Mouse (Mus musculus): Measurements from ENCODE around the gene Arvcf. TPM values are rescaled to one million over a fixed set of nuclear protein-coding genes. Genes with fewer than 3 reads are reported as not detected.

Arvcf gene
- polyA plus RNA-seq, 1 experiment from 2014 or later, result 8.7 TPM

DNA sequence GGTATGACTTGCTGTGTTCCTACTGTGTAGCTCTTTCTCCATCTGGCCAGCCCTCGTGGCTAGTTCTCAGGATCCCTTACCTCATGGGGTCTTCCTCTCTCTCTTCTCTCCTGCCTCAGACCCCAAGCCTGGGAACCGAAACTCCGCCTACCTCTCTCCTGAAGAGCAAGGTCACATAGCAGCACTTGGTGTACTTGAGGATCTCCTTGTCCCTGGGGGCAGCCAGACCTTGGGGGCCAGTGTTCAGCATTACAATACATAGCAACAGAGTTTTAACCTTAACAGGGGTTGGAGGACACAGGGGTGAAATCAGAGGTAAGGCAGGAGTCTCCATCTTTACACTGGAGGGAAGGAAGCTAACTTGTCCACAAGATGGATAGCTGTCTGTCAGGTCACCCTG lies 39.0 kb downstream of the Arvcf start:
- no peak overlapping the region for H3K4me2 ChIP-seq (replicated peaks; ENCODE audit: low read depth)
- no peak for TF ChIP-seq EP300 (optimal IDR thresholded peaks at IDR 0.05)
- no peak for TF ChIP-seq CTCF (IDR thresholded peaks at IDR 0.05; ENCODE audit: low read depth)
- H3K27me3 ChIP-seq (ENCODE audit: control insufficient read depth, insufficient read depth, low read length), result no peaks in the 10 kb centered on the region
- ATAC-seq (ENCODE audit: low FRiP score, low TSS enrichment) (no peak), DNase-seq (ENCODE audit: low spot score) (no peak)
- H3K9ac ChIP-seq (ENCODE audit: low read length), result no peak overlapping the region
- WGBS, result 73% methylated on average over 3 of the region's 3 CpGs
- no peaks in the 10 kb centered on the region for H3K9me3 ChIP-seq (ENCODE audit: control insufficient read depth, low read length)
- H3K36me3 ChIP-seq (ENCODE audit: control insufficient read depth, insufficient read depth, low read length), result no peaks in the 10 kb centered on the region
- H3K4me1 ChIP-seq (replicated peaks; ENCODE audit: control insufficient read depth, insufficient read depth), result no peaks in the 10 kb centered on the region
- H3K4me3 ChIP-seq (ENCODE audit: low read depth, low read length), result no peak overlapping the region
- no peak overlapping the region for H3K27ac ChIP-seq (replicated peaks)

DNA sequence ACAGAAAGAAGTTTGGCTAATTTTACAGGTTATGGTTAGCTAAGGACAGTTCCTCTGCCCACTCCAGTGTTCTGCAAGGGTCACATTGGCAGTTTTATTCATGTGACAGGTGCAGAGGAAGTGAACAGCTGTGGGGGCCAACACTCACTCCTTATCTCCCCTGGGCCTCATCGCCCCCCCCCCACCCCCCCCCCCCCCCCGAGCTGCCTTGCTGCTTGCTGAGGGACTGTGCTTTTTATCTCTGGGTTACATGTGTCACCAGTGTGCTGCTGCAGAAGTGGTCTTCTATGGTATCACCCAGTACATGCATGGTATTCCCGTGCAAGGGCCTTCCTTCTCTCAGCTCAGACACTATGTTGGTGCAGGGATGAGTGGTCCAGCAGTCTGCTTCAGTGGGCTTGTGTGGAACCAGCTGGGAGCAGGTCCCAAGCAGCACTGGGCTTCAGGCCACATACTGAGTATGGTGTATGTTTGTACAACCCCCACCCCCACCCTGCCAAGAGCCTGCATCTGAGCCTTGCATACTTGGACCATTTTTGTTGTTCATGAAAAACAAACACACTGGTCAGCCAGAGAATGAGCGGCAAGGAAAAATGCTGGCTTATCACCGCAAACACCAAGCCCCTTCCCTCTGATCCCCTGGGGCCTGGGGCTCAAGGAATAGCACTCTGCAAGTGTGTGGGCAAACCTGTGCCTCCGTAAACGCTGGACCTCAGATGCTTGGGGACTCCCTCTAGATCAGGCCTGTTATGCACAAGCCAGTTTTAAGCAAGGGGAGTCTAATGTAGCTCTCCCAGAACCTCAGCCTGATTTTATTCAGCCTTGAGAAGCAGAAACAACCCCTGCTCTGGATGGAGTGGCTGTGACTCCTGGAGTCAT lies 40.0 kb downstream of the Arvcf start:
- Histone ChIP-seq H3K4me3 (ENCODE audit: low read depth, low read length) (no peak overlapping the region), H3K27me3 (ENCODE audit: control insufficient read depth, insufficient read depth, low read length) (no peaks in the 10 kb centered on the region), H3K4me2 (replicated peaks; ENCODE audit: low read depth) (no peak overlapping the region), H3K4me1 (replicated peaks; ENCODE audit: control insufficient read depth, insufficient read depth) (no peaks in the 10 kb centered on the region), H3K27ac (replicated peaks) (0 out of 2 replicates have a peak overlapping the region, but pooled peaks have one; percentile 6), H3K9me3 (ENCODE audit: control insufficient read depth, low read length) (no peaks in the 10 kb centered on the region), H3K9ac (ENCODE audit: low read length) (no peak overlapping the region), H3K36me3 (ENCODE audit: control insufficient read depth, insufficient read depth, low read length) (no peaks in the 10 kb centered on the region)
- no peak for ATAC-seq (ENCODE audit: low FRiP score, low TSS enrichment)
- TF ChIP-seq CTCF (IDR thresholded peaks at IDR 0.05; ENCODE audit: low read depth) (no peak), EP300 (optimal IDR thresholded peaks at IDR 0.05) (no peak)
- 27% methylated on average over 5 of the region's 7 CpGs for WGBS
- DNase-seq (ENCODE audit: low spot score), result no peak

DNA sequence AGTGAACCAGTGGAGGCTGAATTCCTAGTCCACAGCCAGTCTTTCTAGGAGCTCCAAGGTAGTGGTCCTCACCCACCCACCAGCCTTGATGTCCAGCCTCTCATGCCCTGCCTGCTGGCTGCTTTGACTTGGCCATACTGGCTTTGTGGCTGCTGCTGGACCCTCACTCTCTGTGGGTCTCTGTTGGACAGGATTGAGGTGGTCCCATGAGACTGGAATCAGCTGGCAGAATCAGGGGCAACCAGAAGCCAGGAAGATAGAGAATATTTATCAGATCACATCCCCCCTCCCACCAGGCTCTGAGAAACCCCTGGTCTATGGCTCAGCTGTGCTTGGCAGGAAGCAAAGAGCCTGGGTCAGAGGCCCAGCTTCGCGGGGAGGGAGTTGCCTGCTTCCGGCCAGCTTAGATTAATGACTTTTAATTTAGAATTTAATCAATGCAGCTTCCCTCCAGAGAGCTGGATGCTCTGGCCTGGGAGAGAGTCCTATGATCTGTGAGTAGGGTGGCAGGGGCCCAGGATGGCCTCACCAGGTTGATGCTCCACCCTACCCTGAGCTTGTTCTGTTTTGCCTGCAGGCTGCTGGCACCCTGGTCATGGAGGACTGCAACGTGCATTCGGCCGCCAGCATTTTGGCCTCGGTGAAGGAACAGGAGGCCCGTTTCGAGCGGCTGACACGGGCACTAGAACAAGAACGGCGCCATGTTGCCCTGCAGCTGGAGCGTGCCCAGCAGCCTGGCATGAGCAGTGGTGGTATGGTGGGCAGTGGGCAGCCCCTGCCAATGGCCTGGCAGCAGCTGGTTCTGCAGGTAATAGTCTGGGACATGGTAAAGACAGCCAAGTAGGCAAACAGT lies 40.8 kb downstream of the Arvcf start:
- Histone ChIP-seq H3K9me3 (ENCODE audit: control insufficient read depth, low read length) (no peaks in the 10 kb centered on the region), H3K4me2 (replicated peaks; ENCODE audit: low read depth) (no peak overlapping the region), H3K27ac (replicated peaks) (peak overlapping the region; percentile 18; the same call in 1 of the 2 replicates), H3K4me1 (replicated peaks; ENCODE audit: control insufficient read depth, insufficient read depth) (no peaks in the 10 kb centered on the region), H3K9ac (ENCODE audit: low read length) (no peak overlapping the region), H3K4me3 (ENCODE audit: low read depth, low read length) (no peak overlapping the region), H3K27me3 (ENCODE audit: control insufficient read depth, insufficient read depth, low read length) (no peaks in the 10 kb centered on the region), H3K36me3 (ENCODE audit: control insufficient read depth, insufficient read depth, low read length) (no peaks in the 10 kb centered on the region)
- DNase-seq (ENCODE audit: low spot score), result no peak
- ATAC-seq (ENCODE audit: low FRiP score, low TSS enrichment), result no peak
- TF ChIP-seq EP300 (optimal IDR thresholded peaks at IDR 0.05), result no peak
- TF ChIP-seq CTCF (IDR thresholded peaks at IDR 0.05; ENCODE audit: low read depth), result no peak
- WGBS, result 74% methylated on average over 14 of the region's 14 CpGs

DNA sequence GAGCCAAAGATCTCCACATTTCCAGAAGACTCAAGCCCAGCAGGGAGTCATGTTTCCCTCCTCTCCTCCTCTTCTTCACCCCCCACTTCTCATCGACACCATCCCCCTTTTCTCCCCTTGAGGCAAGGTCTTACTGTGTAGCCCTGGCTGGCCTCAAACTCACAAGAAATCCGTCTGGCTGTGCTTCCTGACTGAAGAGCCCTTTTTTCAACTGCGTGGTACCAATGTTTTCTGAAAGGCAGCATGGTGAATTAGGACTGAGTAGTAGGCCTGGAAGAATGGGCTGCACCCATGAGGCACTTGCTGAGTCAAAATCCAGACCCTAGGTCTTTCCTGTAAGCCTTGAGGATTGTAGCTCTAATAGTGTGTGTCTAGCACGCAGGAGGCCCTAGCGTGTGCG lies 42.4 kb downstream of the Arvcf start:
- Histone ChIP-seq H3K4me3 (ENCODE audit: low read depth, low read length) (no peak overlapping the region), H3K4me2 (replicated peaks; ENCODE audit: low read depth) (no peak overlapping the region), H3K27ac (replicated peaks) (no peak overlapping the region), H3K4me1 (replicated peaks; ENCODE audit: control insufficient read depth, insufficient read depth) (no peaks in the 10 kb centered on the region), H3K36me3 (ENCODE audit: control insufficient read depth, insufficient read depth, low read length) (no peaks in the 10 kb centered on the region), H3K9me3 (ENCODE audit: control insufficient read depth, low read length) (no peaks in the 10 kb centered on the region), H3K9ac (ENCODE audit: low read length) (no peak overlapping the region), H3K27me3 (ENCODE audit: control insufficient read depth, insufficient read depth, low read length) (no peaks in the 10 kb centered on the region)
- TF ChIP-seq EP300 (optimal IDR thresholded peaks at IDR 0.05), result no peak
- TF ChIP-seq CTCF (IDR thresholded peaks at IDR 0.05; ENCODE audit: low read depth), result no peak
- WGBS, result 73% methylated on average over 6 of the region's 6 CpGs
- no peak for DNase-seq (ENCODE audit: low spot score)
- no peak for ATAC-seq (ENCODE audit: low FRiP score, low TSS enrichment)

DNA sequence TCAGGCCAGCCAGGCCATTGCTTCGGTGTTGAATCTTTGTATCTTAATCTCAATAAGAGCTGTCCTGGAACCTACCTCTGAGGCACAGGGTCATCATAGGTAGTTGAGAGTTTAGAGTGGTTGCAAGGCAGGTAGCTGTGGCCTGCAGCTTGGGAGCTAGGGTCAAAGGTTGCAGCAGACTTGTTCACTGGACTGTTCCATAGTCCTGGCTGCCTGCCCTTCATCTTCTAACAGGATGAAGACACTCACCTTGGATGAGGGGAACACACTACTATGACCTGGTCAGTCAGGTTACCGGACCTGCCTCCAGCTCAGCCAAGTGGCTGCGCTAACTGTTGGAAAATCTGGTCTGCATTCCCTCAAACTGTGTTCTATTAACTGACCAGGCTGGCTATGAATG lies 43.1 kb downstream of the Arvcf start:
- Histone ChIP-seq H3K27me3 (ENCODE audit: control insufficient read depth, insufficient read depth, low read length) (no peaks in the 10 kb centered on the region), H3K4me2 (replicated peaks; ENCODE audit: low read depth) (no peak overlapping the region), H3K4me1 (replicated peaks; ENCODE audit: control insufficient read depth, insufficient read depth) (no peaks in the 10 kb centered on the region; the same call in 1 of the 2 replicates), H3K4me3 (ENCODE audit: low read depth, low read length) (no peak overlapping the region), H3K36me3 (ENCODE audit: control insufficient read depth, insufficient read depth, low read length) (no peaks in the 10 kb centered on the region), H3K9me3 (ENCODE audit: control insufficient read depth, low read length) (no peaks in the 10 kb centered on the region), H3K27ac (replicated peaks) (no peak overlapping the region), H3K9ac (ENCODE audit: low read length) (no peak overlapping the region)
- no peak for DNase-seq (ENCODE audit: low spot score)
- no peak for TF ChIP-seq EP300 (optimal IDR thresholded peaks at IDR 0.05)
- TF ChIP-seq CTCF (IDR thresholded peaks at IDR 0.05; ENCODE audit: low read depth), result no peak
- no peak for ATAC-seq (ENCODE audit: low FRiP score, low TSS enrichment)
- WGBS, result 99% methylated on average over 3 of the region's 3 CpGs
